Mouse (Mus musculus) gastrocnemius, postnatal 14 days (tissue): ENCODE data around the gene Pex3. TPM values are rescaled to one million over a fixed set of nuclear protein-coding genes. Genes with fewer than 3 reads are reported as not detected.

ENCODE experiments used
- total RNA-seq, 2 experiments: library from RNA; stranded (reverse); gene quantifications; 2 replicates each; pipeline ENCODE4 v1.2.3; 2021

The Pex3 gene
- total RNA-seq, 2 experiments from 2014 or later = 12.3 to 12.8 TPM

Other genes with a start within 250 kb of the Pex3 start
- 10 to 100 TPM; 21.3 to 25.7 TPM for gene Phactr2, start 78.7 kb downstream of the Pex3 start, total RNA-seq
- gene Fuca2, start 53.6 kb downstream of the Pex3 start, total RNA-seq = 10 to 100 TPM; 11.7 to 12.0 TPM
- 1 to 10 TPM; 3.0 to 3.5 TPM for gene Adat2, start 248 bp downstream of the Pex3 start, total RNA-seq